ENCODE assay signal across 8 mouse cellular contexts in genomic region chr9:96668628-96669027, GRCm38 (mm10). TPM values are rescaled to one million over a fixed set of nuclear protein-coding genes. Genes with fewer than 3 reads are reported as not detected.
DNase-seq lines count a peak whose midpoint lies in the region; ATAC-seq and TF ChIP-seq lines count a peak whose summit lies in the region.

No protein-coding gene starts in this region.

- TF ChIP-seq CTCF in brain, embryonic 14.5 days (IDR thresholded peaks at IDR 0.05; ENCODE audit: borderline replicate concordance, extremely low read depth, insufficient read depth, insufficient read length): peak; percentile 72
- TF ChIP-seq CTCF in testis, adult 2 months (IDR thresholded peaks at IDR 0.05; ENCODE audit: control insufficient read depth, insufficient read depth, insufficient replicate concordance, low read depth, low read length): peak; percentile 65; the same call in 1 of the 2 replicates

- no peak overlapping the region for H3K4me3 ChIP-seq in heart, embryonic 10.5 days
- H3K4me3 ChIP-seq in forebrain, embryonic 13.5 days: no peak overlapping the region
- no peak overlapping the region for H3K4me3 ChIP-seq in intestine, embryonic 15.5 days (replicated peaks)
- no peak overlapping the region for H3K4me3 ChIP-seq in neural tube, embryonic 11.5 days (ENCODE audit: low read depth, low read length)
- no peak overlapping the region for H3K4me3 ChIP-seq in testis, adult 2 months (ENCODE audit: control insufficient read depth, low read depth, low read length)

- H3K27me3 ChIP-seq in heart, embryonic 10.5 days (ENCODE audit: insufficient read depth, poor library complexity, severe bottlenecking): no peaks in the 10 kb centered on the region
- H3K27me3 ChIP-seq in forebrain, embryonic 13.5 days: no peaks in the 10 kb centered on the region
- no peaks in the 10 kb centered on the region for H3K27me3 ChIP-seq in intestine, embryonic 15.5 days (replicated peaks)
- no peaks in the 10 kb centered on the region for H3K27me3 ChIP-seq in neural tube, embryonic 11.5 days (ENCODE audit: control insufficient read depth, insufficient read depth, low read length)
- no peaks in the 10 kb centered on the region for H3K27me3 ChIP-seq in testis, adult 2 months (ENCODE audit: control insufficient read depth, insufficient read depth, low read length)

- no peaks in the 10 kb centered on the region for H3K9me3 ChIP-seq in heart, embryonic 10.5 days
- no peaks in the 10 kb centered on the region for H3K9me3 ChIP-seq in forebrain, embryonic 13.5 days (replicated peaks)
- H3K9me3 ChIP-seq in intestine, embryonic 15.5 days: no peaks in the 10 kb centered on the region
- H3K9me3 ChIP-seq in neural tube, embryonic 11.5 days (ENCODE audit: control insufficient read depth, low read length): no peaks in the 10 kb centered on the region

- no peak overlapping the region for H3K27ac ChIP-seq in heart, embryonic 10.5 days
- H3K27ac ChIP-seq in forebrain, embryonic 13.5 days: no peak overlapping the region
- no peak overlapping the region for H3K27ac ChIP-seq in intestine, embryonic 15.5 days
- H3K27ac ChIP-seq in neural tube, embryonic 11.5 days (ENCODE audit: low read depth, low read length): no peak overlapping the region
- no peak overlapping the region for H3K27ac ChIP-seq in testis, adult 2 months (ENCODE audit: control insufficient read depth, insufficient read depth, low read depth, low read length)

- intact Hi-C loops in left cerebral cortex, postnatal 25 days (cut with DNase I): loop anchor here (1.0 to 2.0 kb wide), 2 partner anchors 95 to 150 kb away; no protein-coding TSS in a partner anchor

- peak; percentile 17; the same call in 1 of the 2 replicates for ATAC-seq in forebrain, embryonic 13.5 days
- ATAC-seq in intestine, embryonic 15.5 days: peak; percentile 46; the same call in 1 of the 2 replicates
- ATAC-seq in neural tube, embryonic 11.5 days (ENCODE audit: insufficient read depth, low FRiP score, low TSS enrichment): no peak; the same call in 1 of the 2 replicates

- no peaks in the 10 kb centered on the region for H3K36me3 ChIP-seq in heart, embryonic 10.5 days
- no peaks in the 10 kb centered on the region for H3K36me3 ChIP-seq in forebrain, embryonic 13.5 days (ENCODE audit: poor library complexity, severe bottlenecking)
- no peaks in the 10 kb centered on the region for H3K36me3 ChIP-seq in intestine, embryonic 15.5 days
- no peaks in the 10 kb centered on the region for H3K36me3 ChIP-seq in neural tube, embryonic 11.5 days (ENCODE audit: control insufficient read depth, insufficient read depth, low read length)
- H3K36me3 ChIP-seq in testis, adult 2 months (ENCODE audit: control insufficient read depth, insufficient read depth, low read length): no peaks in the 10 kb centered on the region

- TF ChIP-seq POLR2A in brain, embryonic 14.5 days (IDR thresholded peaks at IDR 0.05; ENCODE audit: borderline replicate concordance, extremely low read depth, insufficient read depth, insufficient read length, poor library complexity, severe bottlenecking): no peak
- TF ChIP-seq POLR2A in testis, adult 2 months (IDR thresholded peaks at IDR 0.05; ENCODE audit: control insufficient read depth, low read depth, low read length): no peak

- no peak overlapping the region for H3K9ac ChIP-seq in forebrain, embryonic 13.5 days
- H3K9ac ChIP-seq in intestine, embryonic 15.5 days: no peak overlapping the region
- H3K9ac ChIP-seq in neural tube, embryonic 11.5 days (ENCODE audit: low read length): no peak overlapping the region

- 49% methylated on average over 5 of the region's 5 CpGs for WGBS in heart, embryonic 10.5 days
- WGBS in forebrain, embryonic 13.5 days: 60% methylated on average over 5 of the region's 5 CpGs
- 47% methylated on average over 5 of the region's 5 CpGs for WGBS in intestine, embryonic 15.5 days
- WGBS in neural tube, embryonic 11.5 days: 61% methylated on average over 5 of the region's 5 CpGs

- peaks cover 5% of the 10 kb centered on the region; the same call in 1 of the 2 replicates for H3K4me1 ChIP-seq in heart, embryonic 10.5 days
- peaks cover 6% of the 10 kb centered on the region; the same call in 1 of the 2 replicates for H3K4me1 ChIP-seq in forebrain, embryonic 13.5 days
- no peaks in the 10 kb centered on the region for H3K4me1 ChIP-seq in intestine, embryonic 15.5 days (replicated peaks)
- H3K4me1 ChIP-seq in neural tube, embryonic 11.5 days (ENCODE audit: control insufficient read depth, insufficient read depth, low read length): no peaks in the 10 kb centered on the region
- H3K4me1 ChIP-seq in testis, adult 2 months (ENCODE audit: control insufficient read depth, insufficient read depth, low read length): peaks cover 5% of the 10 kb centered on the region

- DNase-seq in heart, adult 18-20 months: peak; percentile 40 to 68
- DNase-seq in heart, embryonic 10.5 days (ENCODE audit: low spot score): no peak
- DNase-seq in brain, embryonic 14.5 days (ENCODE audit: low read depth): peak; percentile 80
- DNase-seq in left cerebral cortex, postnatal 25 days (ENCODE audit: low spot score in 2 of 2): peak; percentile 71 to 86
- DNase-seq in neural tube, embryonic 11.5 days (ENCODE audit: low spot score): peak; percentile 68

- H3K4me2 ChIP-seq in forebrain, embryonic 13.5 days: no peak overlapping the region
- H3K4me2 ChIP-seq in intestine, embryonic 15.5 days (replicated peaks): no peak overlapping the region
- H3K4me2 ChIP-seq in neural tube, embryonic 11.5 days (ENCODE audit: low read depth): no peak overlapping the region

RNA-seq across cellular contexts. Expression of gene Rasa2, which starts 37.2 kb away (rescaled TPM):
- total RNA-seq in heart, adult 18-20 months (2021): 1 to 10 TPM; 3.9 to 5.9 TPM
- 14.2 and 15.8 TPM in 2 replicates for polyA plus RNA-seq in heart, embryonic 10.5 days (2016; fragmentation: Nextera tagmentation; extraction: Ambion mirVana)
- polyA plus RNA-seq in brain, embryonic 14.5 days (2012; rRNA removed): 7.5 and 10.7 TPM in 2 replicates
- 16.0 TPM in 2 replicates for polyA plus RNA-seq in forebrain, embryonic 13.5 days (2015; fragmentation: Nextera tagmentation; extraction: Ambion mirVana)
- polyA plus RNA-seq in intestine, embryonic 15.5 days (2015; fragmentation: Nextera tagmentation; extraction: Ambion mirVana): 16.4 and 17.1 TPM in 2 replicates
- total RNA-seq in left cerebral cortex, postnatal 25 days (2021): 10 to 100 TPM; 33.6 to 33.7 TPM
- polyA plus RNA-seq in neural tube, embryonic 11.5 days (2014; fragmentation: Nextera tagmentation; extraction: Ambion mirVana): 15.7 and 16.7 TPM in 2 replicates
- polyA plus RNA-seq in testis, adult 2 months (2012; rRNA removed): 1.8 TPM in 2 replicates
